Mouse (Mus musculus) cerebellum, adult 9-11 months (tissue): ENCODE measurements at regions not wholly inside any gene's neighbourhood (a gene's known extent, or its start where the extent isn't known, plus 50 kb on each side); places are given as distances from the start of the nearest gene placed in this dataset.
A peak's percentile ranks its signal among the peaks of the same experiment; 100 is the strongest.

Experiments used
- DNase-seq: peaks from one replicate; pipeline ENCODE4 v3.0.0; 2022

DNA sequence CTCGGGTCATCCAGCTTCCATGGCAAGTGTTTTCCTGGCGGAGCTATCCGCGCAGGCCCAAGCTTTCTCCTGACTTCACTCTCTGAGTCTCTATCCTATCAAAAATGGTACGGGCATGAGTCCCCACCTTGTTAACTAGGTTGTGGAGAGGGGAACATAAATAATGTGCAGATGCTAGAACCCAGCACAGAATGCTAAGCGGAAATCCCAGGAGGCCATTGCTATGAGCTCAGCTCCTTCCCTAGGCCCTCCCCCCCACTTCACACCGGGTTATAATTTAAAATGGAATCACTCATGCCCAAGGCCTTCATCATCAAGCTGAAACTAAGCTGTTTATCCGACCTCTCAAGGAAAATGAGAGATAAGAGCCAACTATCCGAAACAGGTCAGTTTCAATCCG, 60.4 kb upstream of the Cd83 start:
- no peak for DNase-seq

DNA sequence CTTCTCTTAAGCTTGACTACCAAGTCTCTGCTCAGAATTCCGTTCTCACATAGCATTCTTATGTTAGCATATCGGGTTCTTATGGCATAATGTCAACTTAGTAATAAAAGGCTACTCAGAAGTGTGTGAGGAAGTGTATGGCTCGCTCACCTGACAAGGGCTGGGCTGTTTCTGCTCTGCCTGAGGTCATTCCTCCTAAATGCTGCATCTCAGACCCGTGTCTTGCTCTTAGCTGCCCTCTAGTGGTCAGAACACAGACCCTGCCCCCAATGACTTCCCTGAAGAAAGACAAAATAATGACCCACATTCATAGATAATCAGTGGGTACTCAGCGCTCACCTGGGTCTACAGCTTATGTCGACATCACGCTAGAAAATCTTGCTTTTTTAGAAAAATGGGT, 58.9 kb upstream of the Cd83 start:
- peak; percentile 85 for DNase-seq

DNA sequence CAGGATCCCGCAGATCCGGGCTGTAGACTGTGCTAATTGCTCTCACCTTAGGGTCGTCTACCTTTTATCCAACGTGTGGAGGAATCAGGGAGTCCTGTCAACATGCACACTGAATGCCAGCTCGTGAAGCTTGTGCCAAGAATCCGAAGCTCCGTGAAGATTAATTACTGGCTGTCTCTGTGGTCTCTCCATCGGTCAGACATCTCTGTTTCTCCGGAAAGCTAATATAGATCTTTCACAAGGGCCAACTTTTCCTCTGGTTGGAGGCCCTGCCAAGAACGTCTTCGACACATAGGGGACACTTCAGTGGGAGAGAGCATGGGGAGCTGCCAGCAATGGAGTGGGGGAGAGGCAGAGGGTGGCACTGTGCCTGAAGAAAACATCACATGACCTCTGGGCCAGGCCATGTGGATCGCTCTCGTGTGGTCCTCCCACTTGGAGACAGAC, 57.7 kb upstream of the Cd83 start:
- peak; percentile 73 for DNase-seq

DNA sequence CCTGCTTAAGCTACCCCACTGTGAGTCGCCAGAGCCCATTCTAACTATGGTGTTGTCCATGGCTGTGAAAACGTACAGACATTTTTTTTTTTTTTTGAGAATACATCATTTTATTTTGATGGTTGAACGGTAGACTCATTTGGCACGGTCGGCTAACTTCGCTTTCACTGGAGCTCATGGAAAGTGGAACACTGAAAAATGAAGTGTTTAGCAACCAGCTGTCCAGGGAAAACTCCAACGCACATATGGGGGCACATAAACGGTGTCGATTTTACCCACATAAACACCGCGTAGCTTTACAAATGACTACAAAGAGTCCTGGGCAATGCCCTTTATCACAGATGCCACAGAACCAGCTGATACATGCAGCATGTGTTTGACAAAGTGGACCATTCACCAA, 55.0 kb upstream of the Cd83 start:
- peak; percentile 9 for DNase-seq

DNA sequence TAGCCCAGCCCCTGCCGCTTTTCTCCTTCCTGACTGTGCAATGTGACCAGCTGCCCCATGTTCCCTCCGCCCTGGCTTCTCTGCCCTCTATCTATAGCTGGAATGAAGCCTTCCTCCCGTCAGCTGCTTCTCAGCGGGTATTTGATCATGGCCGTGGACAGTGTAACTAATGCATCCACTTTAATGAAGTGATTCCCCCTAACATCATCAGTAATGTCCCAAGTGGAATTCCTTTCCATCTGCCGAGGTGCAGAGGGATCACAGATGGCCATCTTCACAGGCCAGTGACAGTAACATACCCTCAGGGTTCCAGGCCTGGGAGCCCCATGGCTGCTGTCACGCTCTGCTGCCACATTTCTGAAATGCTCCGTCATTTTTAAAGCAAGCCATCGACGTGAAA, 51.5 kb upstream of the Cd83 start:
- DNase-seq: peak; percentile 89

DNA sequence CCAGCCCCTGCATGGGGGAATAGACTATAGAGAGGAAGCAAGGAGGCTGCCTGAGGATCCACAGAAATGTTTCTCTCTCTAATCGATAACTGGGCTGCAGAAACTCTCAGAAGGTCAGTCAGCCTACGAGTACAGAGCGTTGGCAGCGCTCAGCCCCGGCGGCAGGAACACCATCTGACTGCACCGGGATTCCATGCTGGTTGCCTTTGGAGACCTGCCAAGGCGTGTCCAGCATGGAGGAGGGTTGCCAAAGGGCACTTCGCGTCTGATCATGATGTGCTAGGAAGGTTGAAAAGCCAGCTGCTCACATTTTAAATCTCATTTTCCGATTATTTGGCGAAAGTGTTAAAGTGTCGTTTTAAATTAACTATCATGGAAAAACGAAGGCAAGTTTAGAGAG, 49.9 kb upstream of the Cd83 start:
- peak; percentile 95 for DNase-seq
